Mouse (Mus musculus) ES-E14 (cell line): ENCODE results near the gene S100a4. TPM values are rescaled to one million over a fixed set of nuclear protein-coding genes. Genes with fewer than 3 reads are reported as not detected.

Source experiments
- DNase-seq: peaks from one replicate; pipeline ENCODE4 v3.0.0-alpha.2; 2013; ENCODE audit warnings: low read depth, low spot score
- H3K27ac ChIP-seq: 2 replicates; pipeline ENCODE4 v1.5.1; 2012; ENCODE audit warnings: low read depth, mild to moderate bottlenecking, low read length, moderate library complexity, mixed read lengths; ENCODE audit not compliant: poor library complexity, insufficient read depth, severe bottlenecking
- H3K36me3 ChIP-seq: 2 replicates; pipeline ENCODE4 v1.6.1; 2012; ENCODE audit warnings: mild to moderate bottlenecking, low read length, moderate library complexity, mixed read lengths; ENCODE audit not compliant: control insufficient read depth, poor library complexity, insufficient read depth, severe bottlenecking
- H3K4me1 ChIP-seq, 2 experiments: fragments of 150-350 bp in 1 of 2; sonication (generic) in 1 of 2; 2 replicates each; pipeline ENCODE4 v1.6.1; 2012; ENCODE audit warnings: low read length in 2 of 2, mild to moderate bottlenecking in 1 of 2, mixed read lengths in 1 of 2; ENCODE audit not compliant: control insufficient read depth in 2 of 2, insufficient read depth in 2 of 2, poor library complexity in 1 of 2
- H3K4me3 ChIP-seq, 2 experiments: fragments of 150-350 bp in 1 of 2; sonication (generic) in 1 of 2; 2 replicates each; pipeline ENCODE4 v1.5.1; 2012; ENCODE audit warnings: low read length in 2 of 2, low read depth in 1 of 2, mild to moderate bottlenecking in 1 of 2, mixed read lengths in 1 of 2; ENCODE audit not compliant: insufficient read depth in 1 of 2, poor library complexity in 1 of 2, severe bottlenecking in 1 of 2
- H3K9ac ChIP-seq: 2 replicates; pipeline ENCODE4 v1.6.1; 2012; ENCODE audit warnings: low read depth, mild to moderate bottlenecking, low read length, mixed read lengths; ENCODE audit not compliant: poor library complexity, insufficient read depth, severe bottlenecking
- H3K9me3 ChIP-seq: fragments of 150-350 bp; sonication (generic); 2 replicates; pipeline ENCODE4 v1.6.1; 2012; ENCODE audit warnings: low read depth, mild to moderate bottlenecking, low read length; ENCODE audit not compliant: control insufficient read depth, insufficient read depth
- CHD2 ChIP-seq: IDR thresholded peaks from 2 replicates; pipeline ENCODE4 v1.6.1; 2014; ENCODE audit warnings: mild to moderate bottlenecking, low read depth, low read length, inconsistent platforms
- HCFC1 ChIP-seq: IDR thresholded peaks from 2 replicates; pipeline ENCODE4 v1.6.1; 2012; ENCODE audit warnings: low read length, inconsistent platforms, borderline replicate concordance; ENCODE audit not compliant: insufficient read depth
- MAFK ChIP-seq: IDR thresholded peaks from 2 replicates; pipeline ENCODE4 v1.6.1; 2014; ENCODE audit warnings: mild to moderate bottlenecking, low read depth, low read length, inconsistent platforms; ENCODE audit not compliant: insufficient read depth
- ZC3H11A ChIP-seq: IDR thresholded peaks from 2 replicates; pipeline ENCODE4 v1.6.1; 2012; ENCODE audit warnings: low read depth, mild to moderate bottlenecking, inconsistent platforms, low read length, borderline replicate concordance
- ZNF384 ChIP-seq: IDR thresholded peaks from 2 replicates; pipeline ENCODE4 v1.6.1; 2012; ENCODE audit warnings: low read depth, low read length, inconsistent platforms
- in situ Hi-C, 2 experiments: fragments of 600-800 bp; cut with MboI; formaldehyde crosslinking; loops; one replicate each; pipeline ENCODE4 v1.15.1; 2025; ENCODE audit warnings: low sequenced_read_pairs in 2 of 2, inconsistent platforms in 1 of 2; ENCODE audit not compliant: unreplicated experiment in 2 of 2
- total RNA-seq: library from RNA; depleted of rRNA; stranded (reverse); fragments of 300-350 nt; gene quantifications from 2 replicates; pipeline ENCODE4 v1.2.3, GENCODE M21; 2012

Gene S100a4
- total RNA-seq, 1 experiment, result 6.9 TPM

DNA sequence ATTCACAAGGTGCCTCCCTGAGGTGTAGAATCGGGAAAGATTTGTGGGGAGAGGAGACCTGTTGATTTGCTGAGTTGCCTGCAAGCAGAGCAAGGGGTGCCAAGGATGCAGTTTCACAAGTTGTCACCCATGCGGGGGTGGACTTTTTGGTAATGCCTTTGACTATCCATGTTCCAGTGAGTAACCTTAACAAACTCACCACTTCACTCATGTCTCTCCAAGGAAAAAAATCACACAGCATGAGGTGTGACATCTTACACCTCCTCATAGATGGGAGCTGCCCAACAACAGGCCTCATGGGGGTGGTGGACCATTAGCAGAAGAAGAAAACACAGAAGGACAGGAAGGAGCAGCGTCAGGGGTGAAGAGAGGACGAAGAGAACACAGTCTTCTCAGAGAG lies 21.0 kb upstream of the S100a4 start:
- Histone ChIP-seq H3K9ac (no peak overlapping the region), H3K4me3 (no peak overlapping the region), H3K9me3 (no peaks in the 10 kb centered on the region), H3K36me3 (no peaks in the 10 kb centered on the region), H3K27ac (no peak overlapping the region), H3K4me1 (peaks cover 3 to 11% of the 10 kb centered on the region in 2 experiments; a peak in 1 of 4 replicates)
- in situ Hi-C loops, result no loop called here
- TF ChIP-seq MAFK, result no peak
- TF ChIP-seq ZC3H11A, result no peak
- TF ChIP-seq HCFC1, result no peak
- TF ChIP-seq ZNF384, result no peak
- no peak for TF ChIP-seq CHD2
- no peak for DNase-seq

DNA sequence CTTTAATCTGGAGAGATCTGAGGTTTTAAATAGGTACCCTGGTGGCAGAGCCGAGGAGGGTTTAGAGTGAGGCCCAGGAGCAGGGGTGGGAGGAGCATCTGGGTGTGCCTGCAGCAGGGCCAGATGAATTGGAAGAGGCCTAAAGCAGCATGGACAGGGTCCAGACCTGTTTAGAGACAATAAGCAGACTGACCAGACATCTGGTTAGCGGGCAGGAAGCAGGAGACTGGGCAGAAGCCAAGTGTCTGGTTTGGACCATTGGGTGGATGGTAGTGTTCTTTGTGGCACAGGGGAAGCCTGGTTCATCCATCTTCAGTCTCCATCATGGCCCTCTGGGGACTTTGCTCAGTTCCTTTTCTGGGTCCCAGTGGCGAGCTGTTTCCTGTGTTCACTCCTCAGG lies 19.7 kb upstream of the S100a4 start:
- in situ Hi-C loops, result no loop called here
- Histone ChIP-seq H3K27ac (no peak overlapping the region), H3K36me3 (no peaks in the 10 kb centered on the region), H3K9me3 (no peaks in the 10 kb centered on the region), H3K4me1 (peaks cover 3 to 15% of the 10 kb centered on the region in 2 experiments; a peak in 1 of 4 replicates), H3K4me3 (no peak overlapping the region), H3K9ac (no peak overlapping the region)
- no peak for DNase-seq
- TF ChIP-seq CHD2 (no peak), ZNF384 (no peak)

GRCm38 (mm10) chr3:90585595-90585994 lies 18.0 kb upstream of the S100a4 start:
- H3K36me3 ChIP-seq, result no peaks in the 10 kb centered on the region
- in situ Hi-C loops, result no loop called here
- TF ChIP-seq CHD2 (no peak), MAFK (no peak), HCFC1 (no peak), ZNF384 (no peak), ZC3H11A (peak; percentile 76; the same call in 1 of the 2 replicates)
- H3K4me3 ChIP-seq, result no peak overlapping the region
- no peak overlapping the region for H3K9ac ChIP-seq
- peaks cover 3 to 15% of the 10 kb centered on the region in 2 experiments; a peak in 1 of 4 replicates for H3K4me1 ChIP-seq
- no peaks in the 10 kb centered on the region for H3K9me3 ChIP-seq
- peak; percentile 73 for DNase-seq
- no peak overlapping the region for H3K27ac ChIP-seq

- in situ Hi-C loops, result no loop called here
- Histone ChIP-seq H3K4me1 (peaks cover 3 to 15% of the 10 kb centered on the region in 2 experiments; a peak in 1 of 4 replicates), H3K4me3 (no peak overlapping the region), H3K36me3 (no peaks in the 10 kb centered on the region), H3K9me3 (no peaks in the 10 kb centered on the region), H3K27ac (no peak overlapping the region), H3K9ac (no peak overlapping the region)
- TF ChIP-seq HCFC1 (no peak), ZNF384 (no peak), MAFK (no peak), ZC3H11A (no peak), CHD2 (no peak)
- no peak for DNase-seq
Measured at GRCm38 (mm10) chr3:90586016-90586643, 17.4 kb upstream of the S100a4 start.

GRCm38 (mm10) chr3:90586906-90587305 lies 16.7 kb upstream of the S100a4 start:
- peak; percentile 58 for DNase-seq
- Histone ChIP-seq H3K4me1 (peaks cover 3 to 15% of the 10 kb centered on the region in 2 experiments; a peak in 1 of 4 replicates), H3K4me3 (no peak overlapping the region), H3K27ac (no peak overlapping the region), H3K36me3 (no peaks in the 10 kb centered on the region), H3K9me3 (no peaks in the 10 kb centered on the region), H3K9ac (no peak overlapping the region)
- in situ Hi-C loops, result no loop called here
- no peak for TF ChIP-seq ZC3H11A
- TF ChIP-seq MAFK, result no peak
- TF ChIP-seq CHD2, result no peak
- TF ChIP-seq HCFC1, result no peak
- no peak for TF ChIP-seq ZNF384
